Mouse (Mus musculus): ENCODE measurements at regions not wholly inside any gene's neighbourhood (a gene's known extent, or its start where the extent isn't known, plus 50 kb on each side); places are given as distances from the start of the nearest gene placed in this dataset.

- Histone ChIP-seq H3K27ac (ENCODE audit: low read depth, low read length) (no peak overlapping the region), H3K36me3 (ENCODE audit: control insufficient read depth, insufficient read depth) (no peaks in the 10 kb centered on the region), H3K27me3 (replicated peaks; ENCODE audit: control insufficient read depth, insufficient read depth, low read length) (no peaks in the 10 kb centered on the region), H3K9ac (ENCODE audit: low read depth, low read length) (no peak overlapping the region), H3K4me1 (replicated peaks; ENCODE audit: control insufficient read depth, insufficient read depth, low read length) (no peaks in the 10 kb centered on the region), H3K9me3 (ENCODE audit: control insufficient read depth) (no peaks in the 10 kb centered on the region), H3K4me3 (ENCODE audit: low read depth, low read length) (no peak overlapping the region), H3K4me2 (replicated peaks; ENCODE audit: low read depth) (no peak overlapping the region)
- TF ChIP-seq CTCF (IDR thresholded peaks at IDR 0.05; ENCODE audit: low read depth), result no peak
- ATAC-seq, result no peak
- 75% methylated on average over 12 of the region's 12 CpGs for WGBS
Observed at GRCm38 (mm10) chr1:77101726-77102272, 413.1 kb downstream of the Epha4 start.

GRCm38 (mm10) chr1:77102421-77103133 is 412.3 kb downstream of the Epha4 start:
- H3K4me1 ChIP-seq (replicated peaks; ENCODE audit: control insufficient read depth, insufficient read depth, low read length), result no peaks in the 10 kb centered on the region
- 81% methylated on average over 13 of the region's 13 CpGs for WGBS
- no peaks in the 10 kb centered on the region for H3K27me3 ChIP-seq (replicated peaks; ENCODE audit: control insufficient read depth, insufficient read depth, low read length)
- no peak overlapping the region for H3K4me2 ChIP-seq (replicated peaks; ENCODE audit: low read depth)
- H3K27ac ChIP-seq (ENCODE audit: low read depth, low read length), result no peak overlapping the region
- H3K36me3 ChIP-seq (ENCODE audit: control insufficient read depth, insufficient read depth), result no peaks in the 10 kb centered on the region
- H3K9ac ChIP-seq (ENCODE audit: low read depth, low read length), result no peak overlapping the region
- no peak for TF ChIP-seq CTCF (IDR thresholded peaks at IDR 0.05; ENCODE audit: low read depth)
- no peaks in the 10 kb centered on the region for H3K9me3 ChIP-seq (ENCODE audit: control insufficient read depth)
- ATAC-seq, result no peak
- H3K4me3 ChIP-seq (ENCODE audit: low read depth, low read length), result no peak overlapping the region

- H3K36me3 ChIP-seq (ENCODE audit: control insufficient read depth, insufficient read depth), result no peaks in the 10 kb centered on the region
Observed at GRCm38 (mm10) chr1:77109861-77110785, 404.8 kb downstream of the Epha4 start.

DNA sequence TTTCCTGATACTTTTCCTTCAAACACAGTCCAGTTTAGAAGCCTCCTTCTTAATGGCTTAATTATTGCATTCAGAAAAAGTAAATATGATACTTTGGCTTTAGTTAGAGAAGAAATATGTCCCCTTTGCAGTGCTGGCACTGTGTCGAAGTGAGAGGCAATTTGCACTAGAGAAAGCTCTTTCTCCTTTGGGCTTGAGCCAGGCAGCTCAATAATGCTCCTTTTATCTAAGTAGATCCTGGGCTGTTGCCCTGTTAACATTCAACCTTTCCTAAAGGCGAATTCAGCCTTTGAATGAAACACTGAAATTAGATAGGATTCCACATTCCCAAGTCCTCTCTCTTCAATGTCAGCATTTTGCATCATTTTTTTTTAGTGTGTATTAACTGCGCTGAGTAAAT is 386.5 kb downstream of the Epha4 start:
- Histone ChIP-seq H3K4me2 (replicated peaks; ENCODE audit: low read depth) (no peak overlapping the region), H3K27me3 (replicated peaks; ENCODE audit: control insufficient read depth, insufficient read depth, low read length) (no peaks in the 10 kb centered on the region), H3K27ac (ENCODE audit: low read depth, low read length) (no peak overlapping the region), H3K36me3 (ENCODE audit: control insufficient read depth, insufficient read depth) (no peaks in the 10 kb centered on the region), H3K9me3 (ENCODE audit: control insufficient read depth) (no peaks in the 10 kb centered on the region), H3K9ac (ENCODE audit: low read depth, low read length) (no peak overlapping the region), H3K4me1 (replicated peaks; ENCODE audit: control insufficient read depth, insufficient read depth, low read length) (no peaks in the 10 kb centered on the region), H3K4me3 (ENCODE audit: low read depth, low read length) (no peak overlapping the region)
- TF ChIP-seq CTCF (IDR thresholded peaks at IDR 0.05; ENCODE audit: low read depth), result no peak
- 64% methylated on average over 3 of the region's 3 CpGs for WGBS
- ATAC-seq, result no peak

More at GRCm38 (mm10) chr1:77109861-77110785, 404.8 kb downstream of the Epha4 start:
- TF ChIP-seq CTCF (IDR thresholded peaks at IDR 0.05; ENCODE audit: low read depth), result no peak
- Histone ChIP-seq H3K9ac (ENCODE audit: low read depth, low read length) (no peak overlapping the region), H3K4me2 (replicated peaks; ENCODE audit: low read depth) (no peak overlapping the region), H3K27ac (ENCODE audit: low read depth, low read length) (no peak overlapping the region), H3K9me3 (ENCODE audit: control insufficient read depth) (no peaks in the 10 kb centered on the region), H3K4me3 (ENCODE audit: low read depth, low read length) (no peak overlapping the region), H3K27me3 (replicated peaks; ENCODE audit: control insufficient read depth, insufficient read depth, low read length) (no peaks in the 10 kb centered on the region), H3K4me1 (replicated peaks; ENCODE audit: control insufficient read depth, insufficient read depth, low read length) (no peaks in the 10 kb centered on the region)
- no peak for ATAC-seq
- WGBS, result 74% methylated on average over 6 of the region's 6 CpGs

DNA sequence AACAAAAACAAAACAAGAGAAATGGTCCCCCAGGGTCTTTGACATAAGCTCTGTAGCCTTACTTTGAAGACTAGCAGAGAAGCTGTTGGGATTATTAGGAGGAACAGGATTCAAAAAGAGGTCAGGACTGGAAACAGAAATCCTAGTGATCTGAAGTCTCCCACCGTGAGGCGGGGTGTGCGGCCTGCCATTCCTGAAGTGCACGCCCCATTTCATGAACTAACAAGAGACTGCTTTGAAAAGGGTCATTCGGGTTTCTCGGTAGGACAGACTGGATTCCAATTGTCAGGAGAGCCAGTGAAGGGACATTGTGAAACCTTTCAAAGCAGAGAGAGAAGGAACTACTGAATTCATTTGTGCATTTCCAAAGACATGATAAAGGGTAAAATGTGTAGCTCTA is 377.2 kb downstream of the Epha4 start:
- Histone ChIP-seq H3K4me2 (replicated peaks; ENCODE audit: low read depth) (no peak overlapping the region), H3K27me3 (replicated peaks; ENCODE audit: control insufficient read depth, insufficient read depth, low read length) (no peaks in the 10 kb centered on the region), H3K9me3 (ENCODE audit: control insufficient read depth) (no peaks in the 10 kb centered on the region), H3K9ac (ENCODE audit: low read depth, low read length) (no peak overlapping the region), H3K4me3 (ENCODE audit: low read depth, low read length) (no peak overlapping the region), H3K4me1 (replicated peaks; ENCODE audit: control insufficient read depth, insufficient read depth, low read length) (no peaks in the 10 kb centered on the region), H3K36me3 (ENCODE audit: control insufficient read depth, insufficient read depth) (no peaks in the 10 kb centered on the region), H3K27ac (ENCODE audit: low read depth, low read length) (no peak overlapping the region)
- TF ChIP-seq CTCF (IDR thresholded peaks at IDR 0.05; ENCODE audit: low read depth), result no peak
- ATAC-seq, result no peak
- WGBS, result 71% methylated on average over 6 of the region's 6 CpGs

- no peak overlapping the region for H3K4me3 ChIP-seq (ENCODE audit: low read depth, low read length)
- no peaks in the 10 kb centered on the region for H3K9me3 ChIP-seq (ENCODE audit: control insufficient read depth)
- no peaks in the 10 kb centered on the region for H3K36me3 ChIP-seq (ENCODE audit: control insufficient read depth, insufficient read depth)
- no peaks in the 10 kb centered on the region for H3K27me3 ChIP-seq (replicated peaks; ENCODE audit: control insufficient read depth, insufficient read depth, low read length)
- no peak overlapping the region for H3K27ac ChIP-seq (ENCODE audit: low read depth, low read length)
- 87% methylated on average over 7 of the region's 7 CpGs for WGBS
- H3K9ac ChIP-seq (ENCODE audit: low read depth, low read length), result no peak overlapping the region
- TF ChIP-seq CTCF (IDR thresholded peaks at IDR 0.05; ENCODE audit: low read depth), result no peak
- H3K4me2 ChIP-seq (replicated peaks; ENCODE audit: low read depth), result no peak overlapping the region
- H3K4me1 ChIP-seq (replicated peaks; ENCODE audit: control insufficient read depth, insufficient read depth, low read length), result no peaks in the 10 kb centered on the region
- no peak for ATAC-seq
Observed at GRCm38 (mm10) chr1:77140906-77141305, 374.0 kb downstream of the Epha4 start.
